Mouse (Mus musculus): ENCODE results near the gene Plac9a.
"Not testable (repeated sequence)": the region's sequence is repeated elsewhere in the genome, so short reads cannot be mapped to it uniquely, and the experiment has no call there.

DNA sequence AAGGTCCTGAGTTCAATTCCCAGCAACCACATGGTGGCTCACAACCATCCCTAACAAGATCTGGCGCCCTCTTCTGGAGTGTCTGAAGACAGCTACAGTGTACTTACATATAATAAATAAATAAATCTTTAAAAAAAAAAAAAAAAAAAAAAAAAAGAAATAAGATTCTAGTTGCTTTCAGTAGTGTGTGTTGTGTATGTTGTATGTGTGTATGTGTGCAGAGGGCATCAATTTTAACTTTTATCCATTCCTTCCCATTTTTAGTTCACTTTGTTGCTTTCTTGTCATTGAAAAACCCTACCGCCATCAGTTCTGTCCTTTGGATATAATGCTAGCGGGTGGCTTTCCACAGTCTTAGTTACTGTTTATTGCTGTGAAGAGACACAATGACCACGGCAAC lies 54.2 kb downstream of the Plac9a start:
- not testable (repeated sequence) for TF ChIP-seq POLR2A (IDR thresholded peaks at IDR 0.05; ENCODE audit: low read depth, low read length); CTCF (IDR thresholded peaks at IDR 0.05; ENCODE audit: extremely low read depth, insufficient read depth, insufficient read length, insufficient replicate concordance)

Measured in spleen, adult 2 months (tissue).